Mouse (Mus musculus): ENCODE data around the gene Il18bp.

GRCm38 (mm10) chr7:101971721-101972120, 46.8 kb downstream of the Il18bp start:
- no peak for TF ChIP-seq CTCF (IDR thresholded peaks at IDR 0.05; ENCODE audit: low read depth, low read length)
- no peak for TF ChIP-seq POLR2A (IDR thresholded peaks at IDR 0.05; ENCODE audit: borderline replicate concordance, low read depth, low read length)
